Mouse (Mus musculus): ENCODE results near the gene Rab29.
"Not testable (repeated sequence)": the region's sequence is repeated elsewhere in the genome, so short reads cannot be mapped to it uniquely, and the experiment has no call there.

Gene Rab29

GRCm38 (mm10) chr1:131867093-131867945 is at the start of gene Rab29:
Rab29 (plus strand) TSS chr1:131867224.
- DNase-seq = peak; percentile 69

DNA sequence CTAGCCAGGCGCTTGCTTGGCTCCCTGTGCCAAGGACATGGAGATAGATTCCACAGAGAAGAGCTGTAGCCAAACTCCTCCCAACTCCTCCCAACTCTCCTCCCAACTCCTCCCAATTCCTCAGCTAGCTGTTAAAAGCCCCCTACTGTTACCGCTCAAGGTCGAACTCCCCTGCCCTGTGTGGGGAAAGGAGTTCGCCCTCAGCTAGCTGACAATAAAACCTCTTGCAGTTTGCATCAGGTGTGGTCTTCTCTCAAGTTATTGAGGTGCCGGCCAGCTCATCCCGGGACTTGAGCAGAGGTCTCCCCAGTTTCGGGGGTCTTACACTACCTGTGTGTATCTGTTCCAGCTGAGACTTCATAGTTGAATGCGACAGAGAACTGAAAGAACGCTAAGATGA is 46.7 kb upstream of the Rab29 start:
- DNase-seq = not testable (repeated sequence)

- DNase-seq = no peak
Observed at GRCm38 (mm10) chr1:131820887-131821328, 46.1 kb upstream of the Rab29 start.

- no peak for DNase-seq
Observed at GRCm38 (mm10) chr1:131822292-131822691, 44.7 kb upstream of the Rab29 start.

DNA sequence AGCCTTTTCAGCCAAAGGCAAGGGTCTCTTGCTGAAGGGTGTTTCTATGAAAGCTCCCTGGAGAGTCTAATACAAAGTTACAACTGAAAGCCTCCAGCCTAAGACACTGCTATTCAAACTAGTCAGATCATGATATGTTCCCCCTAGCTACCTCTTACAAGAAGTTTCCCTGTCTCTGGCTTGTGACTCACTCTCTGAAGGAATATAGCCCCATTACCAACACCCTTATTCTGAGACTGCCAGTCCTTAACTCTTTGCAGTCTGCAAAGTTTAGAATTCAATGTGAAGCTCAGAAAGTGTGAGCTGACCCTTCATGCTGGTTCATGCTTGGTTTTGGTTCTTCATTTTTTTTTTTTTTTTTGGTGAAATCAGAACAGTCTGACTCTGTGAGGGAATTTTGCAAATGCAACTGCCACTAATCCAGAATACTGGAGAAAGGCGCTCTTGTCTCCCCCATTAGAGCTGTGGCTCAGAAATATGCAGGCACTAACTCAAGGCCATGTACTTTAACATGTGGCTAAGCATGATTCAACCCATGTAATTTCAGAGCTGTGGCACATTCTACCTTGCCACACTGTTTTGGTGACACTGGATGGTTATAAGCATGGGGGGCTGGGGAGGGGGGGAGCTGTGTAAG is 44.0 kb upstream of the Rab29 start:
- DNase-seq = no peak

DNA sequence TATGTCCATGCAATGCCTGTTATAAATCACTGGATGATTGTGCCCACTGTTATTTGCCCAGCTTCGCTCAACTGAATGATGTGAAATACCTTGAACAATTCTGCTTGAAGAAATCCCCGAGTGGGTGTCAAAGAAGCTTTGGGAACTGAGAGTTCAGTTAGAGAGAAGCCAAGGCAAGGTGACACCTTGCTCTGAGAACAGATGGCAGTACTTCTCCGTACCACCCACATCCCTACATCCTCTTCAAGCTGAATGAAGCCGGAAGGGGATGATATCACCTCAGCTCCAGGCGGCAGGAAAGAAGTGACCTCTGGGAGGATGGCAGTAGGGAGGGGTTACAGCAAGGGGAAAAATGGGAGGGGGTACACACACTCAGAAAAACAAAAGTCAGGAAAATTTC is 43.5 kb upstream of the Rab29 start:
- DNase-seq = no peak

GRCm38 (mm10) chr1:131824528-131825181 is 42.4 kb upstream of the Rab29 start:
- no peak for DNase-seq

- DNase-seq = no peak
Observed at GRCm38 (mm10) chr1:131827207-131827786, 39.7 kb upstream of the Rab29 start, which contains the start of gene Slc41a1. Slc41a1 (plus strand) TSS chr1:131827493.

DNA sequence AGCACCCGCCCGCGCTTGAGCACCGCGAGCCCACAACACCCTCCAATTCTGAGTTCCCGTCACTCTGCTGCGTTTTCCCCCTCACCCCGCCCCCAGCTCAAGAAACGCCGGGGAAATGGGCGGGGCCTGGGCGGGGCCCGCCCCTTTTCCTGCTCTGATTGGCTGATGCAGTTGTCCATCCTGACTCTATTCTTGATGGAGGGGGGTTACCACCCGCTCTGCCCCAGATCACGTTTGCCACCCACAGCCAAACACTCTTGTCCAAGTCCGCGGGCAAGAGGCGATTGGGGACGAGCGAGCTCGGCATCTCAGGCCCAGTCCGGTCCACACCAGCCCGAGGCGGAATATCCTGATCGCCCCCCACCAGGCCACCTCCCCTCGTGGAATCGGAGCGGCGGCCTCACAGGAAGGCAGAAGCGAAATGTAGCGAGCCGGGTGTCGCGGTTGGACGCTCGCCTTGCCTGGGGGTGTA is 39.2 kb upstream of the Rab29 start:
- DNase-seq = peak; percentile 95

GRCm38 (mm10) chr1:131828297-131829126 is 38.5 kb upstream of the Rab29 start:
- no peak for DNase-seq

DNA sequence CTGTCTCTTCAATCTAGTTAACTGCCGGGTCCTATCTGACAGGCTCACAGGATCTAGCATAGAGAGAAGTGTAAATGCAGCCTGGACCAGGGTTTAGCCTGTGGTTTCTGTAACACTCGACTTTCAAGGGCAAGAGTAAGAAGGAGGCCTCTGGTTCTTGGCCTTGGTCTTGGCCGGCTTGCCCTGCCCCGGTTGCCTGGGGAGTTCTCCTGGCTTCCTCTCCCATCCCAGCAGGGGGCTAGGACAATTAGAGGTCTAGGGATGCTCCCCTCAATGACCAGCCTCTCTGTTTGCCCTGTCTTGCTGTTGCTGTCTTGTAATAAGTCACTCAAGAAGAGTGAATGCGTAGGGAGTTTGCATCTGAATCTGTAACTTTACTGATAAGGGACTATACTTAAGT is 37.7 kb upstream of the Rab29 start:
- DNase-seq = no peak

DNA sequence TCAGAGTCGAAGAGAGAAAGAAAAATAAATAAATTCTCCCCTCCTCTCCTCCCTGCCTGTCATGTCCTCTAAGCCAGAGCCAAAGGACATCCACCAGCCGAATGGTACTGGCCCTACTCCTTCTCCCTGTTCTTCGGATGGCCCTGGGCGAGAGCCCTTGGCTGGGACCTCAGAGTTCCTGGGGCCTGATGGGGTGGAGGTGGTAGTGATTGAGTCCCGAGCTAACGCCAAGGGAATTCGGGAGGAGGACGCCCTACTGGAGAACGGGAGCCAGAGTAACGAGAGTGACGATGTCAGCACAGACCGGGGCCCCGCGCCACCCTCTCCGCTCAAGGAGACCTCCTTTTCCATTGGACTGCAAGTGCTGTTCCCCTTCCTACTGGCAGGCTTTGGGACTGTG is 36.5 kb upstream of the Rab29 start:
- no peak for DNase-seq

GRCm38 (mm10) chr1:131830971-131831641 is 35.9 kb upstream of the Rab29 start:
- no peak for DNase-seq

DNA sequence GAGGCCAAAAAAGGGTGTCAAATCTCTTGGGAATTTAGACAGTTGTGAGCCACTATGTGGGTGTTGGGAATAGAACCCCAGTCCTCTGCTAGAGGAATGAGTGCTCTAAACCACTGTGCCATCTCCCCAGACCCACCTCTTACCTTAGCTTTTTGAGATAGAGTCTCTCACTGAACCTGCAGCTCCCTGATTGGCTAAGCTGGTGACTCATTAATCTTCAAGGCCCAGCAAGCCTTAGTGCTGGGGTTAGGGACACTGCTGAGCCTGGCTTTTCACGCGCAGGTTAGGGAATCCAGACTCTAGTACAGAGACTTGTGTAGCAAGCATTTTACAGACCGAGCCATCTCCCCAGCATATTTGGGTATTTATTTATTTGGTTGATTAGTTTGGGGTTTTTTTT is 30.0 kb upstream of the Rab29 start:
- DNase-seq = no peak

DNA sequence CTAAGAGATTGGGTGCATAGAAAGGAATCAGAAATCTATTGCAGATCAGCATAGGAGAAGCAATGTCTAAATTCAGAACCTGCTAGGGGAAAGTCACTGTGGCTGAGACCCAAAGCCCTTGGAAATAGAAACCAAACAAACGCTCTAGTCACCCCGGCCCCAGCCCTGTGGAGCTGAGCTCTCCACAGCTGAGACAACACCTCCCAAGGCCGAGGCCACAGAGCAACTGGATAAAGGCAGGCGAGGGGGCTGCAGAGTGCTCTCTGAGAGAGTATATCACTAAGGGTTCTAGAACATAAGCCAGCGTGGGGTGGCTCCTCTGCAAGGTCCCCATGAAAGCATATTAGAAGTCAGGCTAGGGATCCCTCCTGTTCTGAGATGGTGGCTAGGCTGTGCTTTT is 28.5 kb upstream of the Rab29 start:
- DNase-seq = no peak

DNA sequence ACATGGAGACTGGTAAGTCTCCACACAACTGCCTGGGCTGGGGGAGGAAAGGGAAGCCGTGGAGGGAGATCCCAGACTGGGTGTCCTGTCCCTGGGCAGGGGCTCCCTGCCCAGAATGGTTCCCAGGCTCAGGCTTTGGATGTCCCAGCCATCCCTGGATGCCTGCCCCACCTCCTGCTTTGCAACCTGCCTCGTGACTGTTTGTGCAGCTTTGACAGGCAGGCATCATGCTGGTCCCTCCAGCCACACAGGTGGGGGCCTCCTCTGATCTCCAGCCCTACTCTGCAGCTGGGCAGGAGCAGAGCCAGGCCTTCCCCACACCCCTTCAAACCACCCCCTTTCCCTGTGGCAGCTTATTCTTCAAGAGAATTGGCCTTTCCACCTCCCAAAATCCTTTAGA is 27.7 kb upstream of the Rab29 start:
- no peak for DNase-seq

- no peak for DNase-seq
Observed at GRCm38 (mm10) chr1:131842221-131842620, 24.8 kb upstream of the Rab29 start.

- DNase-seq = no peak
Observed at GRCm38 (mm10) chr1:131843758-131844157, 23.3 kb upstream of the Rab29 start.

- DNase-seq = no peak
Observed at GRCm38 (mm10) chr1:131844883-131845282, 22.1 kb upstream of the Rab29 start.

- DNase-seq = peak; percentile 79
Observed at GRCm38 (mm10) chr1:131846255-131846654, 20.8 kb upstream of the Rab29 start.

DNA sequence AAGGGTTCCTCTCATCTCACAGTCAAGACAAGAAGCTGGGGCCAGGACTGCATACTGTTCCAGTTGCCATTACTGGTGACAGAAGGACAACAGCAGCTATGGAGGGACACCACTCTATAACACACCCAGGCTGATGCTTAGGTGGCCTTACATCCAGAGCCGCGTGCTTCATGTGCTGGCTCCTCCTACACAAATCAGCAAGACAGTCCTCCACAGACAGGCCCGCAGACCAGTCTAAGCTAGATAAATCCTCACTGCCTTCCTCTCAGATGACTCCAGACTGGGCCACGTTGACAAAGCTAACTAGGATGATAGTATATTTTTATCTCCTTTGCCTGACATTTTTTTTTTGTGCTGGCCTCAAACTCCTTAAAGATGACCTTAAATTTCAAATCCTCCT is 5.2 kb upstream of the Rab29 start:
- no peak for DNase-seq

DNA sequence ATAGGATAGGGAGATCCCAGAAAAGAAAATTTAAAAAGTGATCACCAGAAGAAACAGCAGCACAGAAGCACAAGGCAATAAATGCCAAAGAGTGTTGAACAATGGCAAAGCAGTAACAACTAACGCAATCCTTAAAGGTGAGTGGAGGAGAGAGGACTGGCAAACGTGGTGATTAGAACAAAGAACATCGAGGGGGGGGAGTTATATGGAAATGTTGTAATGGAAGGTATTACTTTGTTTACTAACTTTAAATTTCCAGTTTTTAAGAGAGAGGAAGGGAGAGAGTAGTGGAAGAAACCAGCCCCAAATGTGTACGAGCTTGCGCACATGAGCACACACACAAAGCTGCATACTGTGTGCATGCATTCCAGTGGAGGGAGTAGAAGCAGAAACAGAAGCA is 1.4 kb upstream of the Rab29 start:
- DNase-seq = no peak

Measured in cerebellum, adult 8-10 months (tissue).